Mouse (Mus musculus) cerebellum, adult 2 months (tissue): Measurements from ENCODE around the gene 1700069L16Rik.

ENCODE experiments used
- CTCF ChIP-seq: fragments of 200-500 bp; IDR thresholded peaks from 2 replicates; pipeline ENCODE4 v1.5.1; 2011; ENCODE audit warnings: low read depth, mild to moderate bottlenecking, control low read depth, low read length, moderate library complexity, borderline replicate concordance; ENCODE audit not compliant: insufficient read depth
- POLR2A ChIP-seq: fragments of 200-500 bp; IDR thresholded peaks from 2 replicates; pipeline ENCODE4 v1.6.1; 2011; ENCODE audit warnings: low read length, control low read depth, borderline replicate concordance; ENCODE audit not compliant: insufficient read depth

GRCm38 (mm10) chr5:113683246-113683645 is 41.3 kb downstream of the 1700069L16Rik start:
- no peak for TF ChIP-seq CTCF
- 0 out of 2 replicates have a peak, but pooled peaks have one; percentile 6 for TF ChIP-seq POLR2A
